Mouse (Mus musculus): ENCODE measurements at regions not wholly inside any gene's neighbourhood (a gene's known extent, or its start where the extent isn't known, plus 50 kb on each side); places are given as distances from the start of the nearest gene placed in this dataset.

- Histone ChIP-seq H3K27me3 (replicated peaks; ENCODE audit: control insufficient read depth, insufficient read depth, low read length) (no peaks in the 10 kb centered on the region), H3K9ac (ENCODE audit: low read length) (no peak overlapping the region), H3K4me1 (ENCODE audit: control insufficient read depth, insufficient read depth, low read length) (peaks cover 29% of the 10 kb centered on the region), H3K27ac (ENCODE audit: low read depth, low read length) (peak overlapping the region; percentile 65), H3K4me3 (ENCODE audit: low read depth, low read length) (0 out of 2 replicates have a peak overlapping the region, but pooled peaks have one; percentile 12), H3K36me3 (ENCODE audit: control insufficient read depth, insufficient read depth, low read length) (no peaks in the 10 kb centered on the region), H3K4me2 (ENCODE audit: low read length) (peak overlapping the region; percentile 47), H3K9me3 (replicated peaks; ENCODE audit: control insufficient read depth, low read length) (no peaks in the 10 kb centered on the region)
- peak; percentile 32 for ATAC-seq
- peak; percentile 63 for DNase-seq (ENCODE audit: low spot score)
- WGBS = 7% methylated on average over 3 of the region's 3 CpGs
Observed at GRCm38 (mm10) chr19:14889794-14890193, 291.9 kb upstream of the Tle4 start.

GRCm38 (mm10) chr19:14883707-14884421, 286.0 kb upstream of the Tle4 start:
- Histone ChIP-seq H3K27ac (ENCODE audit: low read depth, low read length) (no peak overlapping the region), H3K27me3 (replicated peaks; ENCODE audit: control insufficient read depth, insufficient read depth, low read length) (no peaks in the 10 kb centered on the region), H3K4me3 (ENCODE audit: low read depth, low read length) (no peak overlapping the region), H3K9ac (ENCODE audit: low read length) (no peak overlapping the region), H3K4me1 (ENCODE audit: control insufficient read depth, insufficient read depth, low read length) (peaks cover 16% of the 10 kb centered on the region), H3K36me3 (ENCODE audit: control insufficient read depth, insufficient read depth, low read length) (no peaks in the 10 kb centered on the region), H3K4me2 (ENCODE audit: low read length) (no peak overlapping the region), H3K9me3 (replicated peaks; ENCODE audit: control insufficient read depth, low read length) (no peaks in the 10 kb centered on the region)
- DNase-seq (ENCODE audit: low spot score) = peak; percentile 50
- ATAC-seq = peak; percentile 69; the same call in 1 of the 2 replicates
- WGBS = 22% methylated on average over 8 of the region's 8 CpGs

GRCm38 (mm10) chr19:14880818-14881217, 283.0 kb upstream of the Tle4 start:
- 92% methylated on average over 4 of the region's 4 CpGs for WGBS
- ATAC-seq (no peak), DNase-seq (ENCODE audit: low spot score) (no peak)
- H3K36me3 ChIP-seq (ENCODE audit: control insufficient read depth, insufficient read depth, low read length) = no peaks in the 10 kb centered on the region
- H3K4me3 ChIP-seq (ENCODE audit: low read depth, low read length) = no peak overlapping the region
- H3K27ac ChIP-seq (ENCODE audit: low read depth, low read length) = no peak overlapping the region
- H3K4me1 ChIP-seq (ENCODE audit: control insufficient read depth, insufficient read depth, low read length) = peaks cover 14% of the 10 kb centered on the region
- no peaks in the 10 kb centered on the region for H3K9me3 ChIP-seq (replicated peaks; ENCODE audit: control insufficient read depth, low read length)
- H3K9ac ChIP-seq (ENCODE audit: low read length) = no peak overlapping the region
- H3K27me3 ChIP-seq (replicated peaks; ENCODE audit: control insufficient read depth, insufficient read depth, low read length) = no peaks in the 10 kb centered on the region
- no peak overlapping the region for H3K4me2 ChIP-seq (ENCODE audit: low read length)

- no peaks in the 10 kb centered on the region for H3K27me3 ChIP-seq (replicated peaks; ENCODE audit: control insufficient read depth, insufficient read depth, low read length)
- H3K9me3 ChIP-seq (replicated peaks; ENCODE audit: control insufficient read depth, low read length) = no peaks in the 10 kb centered on the region
- H3K4me1 ChIP-seq (ENCODE audit: control insufficient read depth, insufficient read depth, low read length) = peaks cover 5% of the 10 kb centered on the region; the same call in 1 of the 2 replicates
- WGBS = 100% methylated on average over 1 of the region's 1 CpGs
- H3K36me3 ChIP-seq (ENCODE audit: control insufficient read depth, insufficient read depth, low read length) = no peaks in the 10 kb centered on the region
- H3K4me2 ChIP-seq (ENCODE audit: low read length) = no peak overlapping the region
- no peak for DNase-seq (ENCODE audit: low spot score)
- H3K9ac ChIP-seq (ENCODE audit: low read length) = no peak overlapping the region
- no peak for ATAC-seq
- no peak overlapping the region for H3K4me3 ChIP-seq (ENCODE audit: low read depth, low read length)
- no peak overlapping the region for H3K27ac ChIP-seq (ENCODE audit: low read depth, low read length)
Observed at GRCm38 (mm10) chr19:14873986-14874385, 276.1 kb upstream of the Tle4 start.

- Histone ChIP-seq H3K4me2 (ENCODE audit: low read length) (no peak overlapping the region), H3K4me1 (ENCODE audit: control insufficient read depth, insufficient read depth, low read length) (peaks cover 5% of the 10 kb centered on the region; the same call in 1 of the 2 replicates), H3K9ac (ENCODE audit: low read length) (no peak overlapping the region), H3K36me3 (ENCODE audit: control insufficient read depth, insufficient read depth, low read length) (no peaks in the 10 kb centered on the region), H3K27ac (ENCODE audit: low read depth, low read length) (no peak overlapping the region), H3K27me3 (replicated peaks; ENCODE audit: control insufficient read depth, insufficient read depth, low read length) (no peaks in the 10 kb centered on the region), H3K9me3 (replicated peaks; ENCODE audit: control insufficient read depth, low read length) (no peaks in the 10 kb centered on the region), H3K4me3 (ENCODE audit: low read depth, low read length) (no peak overlapping the region)
- ATAC-seq (peak; percentile 79; the same call in 1 of the 2 replicates), DNase-seq (ENCODE audit: low spot score) (peak; percentile 64)
- 4% methylated on average over 7 of the region's 7 CpGs for WGBS
Observed at GRCm38 (mm10) chr19:14871178-14871867, 273.5 kb upstream of the Tle4 start.

- H3K4me3 ChIP-seq (ENCODE audit: low read depth, low read length) = no peak overlapping the region
- 19% methylated on average over 13 of the region's 13 CpGs for WGBS
- H3K36me3 ChIP-seq (ENCODE audit: control insufficient read depth, insufficient read depth, low read length) = no peaks in the 10 kb centered on the region
- ATAC-seq (peak; percentile 52), DNase-seq (ENCODE audit: low spot score) (peak; percentile 51)
- H3K27me3 ChIP-seq (replicated peaks; ENCODE audit: control insufficient read depth, insufficient read depth, low read length) = no peaks in the 10 kb centered on the region
- peaks cover 8% of the 10 kb centered on the region for H3K4me1 ChIP-seq (ENCODE audit: control insufficient read depth, insufficient read depth, low read length)
- peaks cover 8% of the 10 kb centered on the region for H3K9me3 ChIP-seq (replicated peaks; ENCODE audit: control insufficient read depth, low read length)
- no peak overlapping the region for H3K4me2 ChIP-seq (ENCODE audit: low read length)
- H3K27ac ChIP-seq (ENCODE audit: low read depth, low read length) = no peak overlapping the region
- H3K9ac ChIP-seq (ENCODE audit: low read length) = no peak overlapping the region
Observed at GRCm38 (mm10) chr19:14862654-14863468, 265.0 kb upstream of the Tle4 start.

- H3K4me3 ChIP-seq (ENCODE audit: low read depth, low read length) = no peak overlapping the region
- H3K27me3 ChIP-seq (replicated peaks; ENCODE audit: control insufficient read depth, insufficient read depth, low read length) = no peaks in the 10 kb centered on the region
- WGBS = 80% methylated on average over 2 of the region's 2 CpGs
- no peaks in the 10 kb centered on the region for H3K36me3 ChIP-seq (ENCODE audit: control insufficient read depth, insufficient read depth, low read length)
- no peak for DNase-seq (ENCODE audit: low spot score)
- H3K9ac ChIP-seq (ENCODE audit: low read length) = no peak overlapping the region
- no peak overlapping the region for H3K4me2 ChIP-seq (ENCODE audit: low read length)
- H3K27ac ChIP-seq (ENCODE audit: low read depth, low read length) = no peak overlapping the region
- no peaks in the 10 kb centered on the region for H3K4me1 ChIP-seq (ENCODE audit: control insufficient read depth, insufficient read depth, low read length)
- ATAC-seq = no peak
- H3K9me3 ChIP-seq (replicated peaks; ENCODE audit: control insufficient read depth, low read length) = peaks cover 8% of the 10 kb centered on the region
Observed at GRCm38 (mm10) chr19:14855036-14855435, 257.2 kb upstream of the Tle4 start.

GRCm38 (mm10) chr19:14853416-14853815, 255.6 kb upstream of the Tle4 start:
- 81% methylated on average over 4 of the region's 4 CpGs for WGBS
- H3K9ac ChIP-seq (ENCODE audit: low read length) = no peak overlapping the region
- ATAC-seq = no peak
- H3K4me2 ChIP-seq (ENCODE audit: low read length) = no peak overlapping the region
- no peak overlapping the region for H3K4me3 ChIP-seq (ENCODE audit: low read depth, low read length)
- H3K27me3 ChIP-seq (replicated peaks; ENCODE audit: control insufficient read depth, insufficient read depth, low read length) = no peaks in the 10 kb centered on the region
- H3K9me3 ChIP-seq (replicated peaks; ENCODE audit: control insufficient read depth, low read length) = no peaks in the 10 kb centered on the region
- H3K4me1 ChIP-seq (ENCODE audit: control insufficient read depth, insufficient read depth, low read length) = no peaks in the 10 kb centered on the region
- H3K27ac ChIP-seq (ENCODE audit: low read depth, low read length) = no peak overlapping the region
- no peak for DNase-seq (ENCODE audit: low spot score)
- no peaks in the 10 kb centered on the region for H3K36me3 ChIP-seq (ENCODE audit: control insufficient read depth, insufficient read depth, low read length)
